Mouse (Mus musculus) lung, embryonic 16.5 days (tissue): ENCODE measurements around the gene Syce3. TPM values are rescaled to one million over a fixed set of nuclear protein-coding genes. Genes with fewer than 3 reads are reported as not detected.
A peak's percentile ranks its signal among the peaks of the same experiment; 100 is the strongest.

ENCODE experiments used
- ATAC-seq: fragments of 200-750 bp; cut with Nextera tagmentation; 2 replicates; pipeline ENCODE4 v1.8.0; 2017; ENCODE audit warnings: low read depth, mild to moderate bottlenecking, moderate library complexity
- H3K27ac ChIP-seq: fragments of 300-500 bp; sonication (generic); 2 replicates; pipeline ENCODE4 v1.5.1; 2014; ENCODE audit warnings: mild to moderate bottlenecking, control low read depth, low read length
- H3K27me3 ChIP-seq: fragments of 300-500 bp; sonication (generic); 2 replicates; pipeline ENCODE4 v1.6.1; 2014; ENCODE audit warnings: low read depth, low read length, mixed read lengths; ENCODE audit not compliant: control insufficient read depth, insufficient read depth
- H3K36me3 ChIP-seq: fragments of 300-500 bp; sonication (generic); 2 replicates; pipeline ENCODE4 v1.6.1; 2014; ENCODE audit warnings: low read length; ENCODE audit not compliant: control insufficient read depth, insufficient read depth
- H3K4me1 ChIP-seq: fragments of 300-500 bp; sonication (generic); replicated peaks from 2 replicates; pipeline ENCODE4 v1.6.1; 2014; ENCODE audit warnings: low read length, mixed read lengths; ENCODE audit not compliant: control insufficient read depth, insufficient read depth
- H3K4me2 ChIP-seq: fragments of 300-500 bp; sonication (generic); 2 replicates; pipeline ENCODE4 v1.6.1; 2014; ENCODE audit warnings: low read depth, low read length, control low read depth
- H3K4me3 ChIP-seq: fragments of 300-500 bp; sonication (generic); 2 replicates; pipeline ENCODE4 v1.5.1; 2014; ENCODE audit warnings: mild to moderate bottlenecking, low read length, control low read depth
- H3K9ac ChIP-seq: fragments of 300-500 bp; sonication (generic); 2 replicates; pipeline ENCODE4 v1.6.1; 2014; ENCODE audit warnings: low read length, control low read depth
- H3K9me3 ChIP-seq: fragments of 300-500 bp; sonication (generic); 2 replicates; pipeline ENCODE4 v1.6.1; 2016; ENCODE audit warnings: low read length; ENCODE audit not compliant: control insufficient read depth
- WGBS: fragments of 180-500 bp; shearing (Covaris S2); extraction: QIAGEN DNeasy Blood & Tissue Kit; methylation state at CpG from one replicate; pipeline ENCODE4 v1.1.7; 2014; 5-methylcytosine and 5-hydroxymethylcytosine counted together
- polyA plus RNA-seq: library from polyadenylated mRNA; unstranded; fragments of >200 nt; fragmentation: Nextera tagmentation; extraction: Ambion mirVana; gene quantifications from 2 replicates; pipeline ENCODE4 v1.2.1, GENCODE M21; 2015

The Syce3 gene
- polyA plus RNA-seq, 1 experiment from 2014 or later, result not detected

DNA sequence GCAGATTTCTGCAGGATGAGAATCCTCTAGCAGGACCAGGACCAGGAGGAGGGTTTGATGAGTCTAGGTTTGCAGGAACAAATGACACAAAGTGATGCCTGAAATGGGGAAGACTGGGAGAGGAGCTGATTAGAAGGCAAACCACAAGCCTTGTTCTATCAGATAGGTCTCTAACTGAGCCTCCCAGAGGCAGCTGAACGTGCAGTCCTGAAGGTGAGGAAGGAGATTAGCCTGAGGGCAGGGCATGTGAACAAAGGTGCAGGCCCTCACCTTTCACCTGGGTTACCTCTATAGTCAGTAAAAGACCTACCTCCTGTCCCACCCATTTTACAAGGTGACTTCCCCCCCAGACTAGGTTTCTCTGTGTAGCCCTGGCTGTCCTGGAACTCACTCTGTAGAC is 10.6 kb downstream of the Syce3 start:
- H3K9me3 ChIP-seq, result no peaks in the 10 kb centered on the region
- H3K4me3 ChIP-seq, result no peak overlapping the region
- H3K4me2 ChIP-seq, result no peak overlapping the region
- H3K4me1 ChIP-seq, result no peaks in the 10 kb centered on the region
- 47% methylated on average over 1 of the region's 1 CpGs for WGBS
- H3K36me3 ChIP-seq, result no peaks in the 10 kb centered on the region
- ATAC-seq, result no peak
- H3K27me3 ChIP-seq, result no peaks in the 10 kb centered on the region
- H3K9ac ChIP-seq, result no peak overlapping the region
- no peak overlapping the region for H3K27ac ChIP-seq

DNA sequence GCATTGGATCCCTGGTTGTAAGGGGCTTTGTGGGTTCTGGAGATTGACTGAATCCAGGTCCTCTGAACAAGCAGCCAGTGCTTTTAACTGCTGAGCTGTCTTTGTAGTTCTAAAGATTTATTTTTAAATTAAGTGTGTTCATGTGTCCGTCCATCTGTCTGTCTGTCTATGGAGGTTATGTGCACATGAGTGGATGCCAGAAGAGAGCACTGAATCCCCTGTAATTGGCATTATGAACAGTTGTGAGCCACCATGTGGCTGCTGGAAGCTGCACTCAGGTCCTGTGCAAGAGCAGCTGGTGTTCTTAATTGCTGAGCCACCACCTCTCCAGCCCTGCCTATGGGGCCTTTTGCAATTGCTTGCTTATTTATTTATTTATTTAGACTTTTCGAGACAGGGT is 12.2 kb downstream of the Syce3 start:
- Histone ChIP-seq H3K27me3 (no peaks in the 10 kb centered on the region), H3K4me3 (no peak overlapping the region), H3K9ac (no peak overlapping the region), H3K36me3 (no peaks in the 10 kb centered on the region), H3K9me3 (no peaks in the 10 kb centered on the region), H3K27ac (no peak overlapping the region), H3K4me1 (no peaks in the 10 kb centered on the region), H3K4me2 (no peak overlapping the region)
- no peak for ATAC-seq
- 74% methylated on average over 2 of the region's 2 CpGs for WGBS

DNA sequence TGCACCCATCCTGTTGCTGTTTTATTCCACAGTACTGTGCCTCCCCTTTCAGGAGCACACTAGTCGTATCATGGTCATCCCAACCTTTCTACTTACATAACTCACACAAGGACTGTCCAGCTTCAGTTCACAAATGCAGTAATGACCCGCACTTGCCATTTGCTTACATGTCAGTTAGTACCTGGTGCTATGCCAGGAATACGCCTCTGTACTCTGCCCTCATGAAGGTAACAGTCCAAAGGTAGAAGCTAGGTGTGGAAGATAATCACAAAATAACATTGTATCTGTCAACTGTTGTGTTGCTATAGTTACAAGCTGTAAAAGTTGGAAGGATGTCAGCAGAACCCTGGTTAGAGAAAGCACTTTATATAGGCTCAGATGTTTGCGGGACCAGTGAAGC is 13.4 kb downstream of the Syce3 start:
- no peaks in the 10 kb centered on the region for H3K27me3 ChIP-seq
- ATAC-seq, result no peak
- H3K4me1 ChIP-seq, result no peaks in the 10 kb centered on the region
- H3K9ac ChIP-seq, result no peak overlapping the region
- H3K4me2 ChIP-seq, result no peak overlapping the region
- no peak overlapping the region for H3K27ac ChIP-seq
- 75% methylated on average over 4 of the region's 4 CpGs for WGBS
- H3K9me3 ChIP-seq, result no peaks in the 10 kb centered on the region
- no peak overlapping the region for H3K4me3 ChIP-seq
- no peaks in the 10 kb centered on the region for H3K36me3 ChIP-seq

DNA sequence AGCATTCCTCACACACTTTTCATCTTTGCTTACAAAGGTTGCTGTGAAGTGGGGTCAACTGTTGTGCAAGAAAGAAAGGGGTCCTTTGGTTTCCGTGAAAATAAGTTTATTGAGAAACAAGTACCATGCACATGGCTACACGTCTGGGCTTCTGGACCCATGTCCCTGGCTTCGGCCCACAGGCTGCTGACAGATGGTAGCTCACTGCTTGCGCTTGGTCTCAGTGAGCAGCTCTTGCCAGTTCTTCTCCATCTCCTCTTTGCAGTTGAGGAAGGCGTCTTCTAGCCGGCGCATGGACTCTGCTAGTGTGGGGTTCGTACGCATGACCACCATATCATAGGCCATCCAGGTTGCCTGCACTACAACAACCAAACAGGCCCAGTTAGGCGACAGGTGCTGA is 20.2 kb downstream of the Syce3 start:
- H3K4me1 ChIP-seq, result no peaks in the 10 kb centered on the region
- no peaks in the 10 kb centered on the region for H3K9me3 ChIP-seq
- H3K27ac ChIP-seq, result no peak overlapping the region
- 84% methylated on average over 10 of the region's 10 CpGs for WGBS
- H3K4me3 ChIP-seq, result no peak overlapping the region
- ATAC-seq, result no peak
- no peaks in the 10 kb centered on the region for H3K36me3 ChIP-seq
- H3K27me3 ChIP-seq, result no peaks in the 10 kb centered on the region
- H3K9ac ChIP-seq, result no peak overlapping the region
- H3K4me2 ChIP-seq, result no peak overlapping the region

DNA sequence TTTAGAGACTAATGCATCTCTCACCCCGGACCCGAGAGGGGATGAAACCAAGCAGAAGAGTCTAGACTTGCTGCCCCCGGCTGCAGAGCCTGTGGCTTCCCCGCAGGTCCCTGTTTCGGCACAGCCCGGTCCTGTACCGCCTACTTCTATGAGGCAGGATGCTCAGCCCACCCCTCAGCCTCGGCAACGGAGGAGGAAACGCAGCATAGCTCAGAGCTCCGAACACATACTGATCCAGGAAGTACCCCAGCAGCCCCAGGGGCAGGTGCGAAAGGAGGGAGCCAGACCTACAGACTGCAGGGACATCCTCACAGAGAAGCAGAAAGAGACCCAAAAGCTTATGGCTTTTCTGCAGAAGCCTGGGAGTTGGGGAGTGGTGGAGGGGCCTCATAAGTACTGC is 23.2 kb downstream of the Syce3 start:
- no peak for ATAC-seq
- H3K4me3 ChIP-seq, result no peak overlapping the region
- no peaks in the 10 kb centered on the region for H3K36me3 ChIP-seq
- H3K4me1 ChIP-seq, result no peaks in the 10 kb centered on the region
- H3K9ac ChIP-seq, result no peak overlapping the region
- H3K4me2 ChIP-seq, result no peak overlapping the region
- no peaks in the 10 kb centered on the region for H3K9me3 ChIP-seq
- no peak overlapping the region for H3K27ac ChIP-seq
- no peaks in the 10 kb centered on the region; the same call in 1 of the 2 replicates for H3K27me3 ChIP-seq
- WGBS, result 35% methylated on average over 12 of the region's 12 CpGs

DNA sequence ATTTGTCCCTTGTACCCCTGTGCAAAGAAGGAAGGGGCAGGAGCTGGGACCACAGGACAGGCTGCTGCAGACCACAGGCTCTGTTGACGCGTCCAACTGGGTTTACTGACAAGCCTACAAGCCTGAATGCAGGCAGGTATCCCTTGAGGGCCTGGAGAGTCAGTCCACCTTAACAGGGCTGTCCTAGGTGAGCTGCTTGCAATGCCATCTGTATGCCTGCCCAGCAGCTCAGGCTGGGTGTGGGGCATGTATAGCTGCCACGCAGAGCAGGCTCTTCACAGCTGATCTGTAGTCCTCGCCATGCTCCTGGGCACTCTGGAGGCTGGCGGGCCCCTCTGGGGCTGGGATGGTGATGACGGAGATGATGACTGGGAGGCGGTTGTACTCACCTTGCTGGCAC is 25.7 kb downstream of the Syce3 start, which contains the start of gene Klhdc7b:
TSS of gene Klhdc7b (plus strand) at position 301 of the 400 bp plus-strand sequence.
- no peak for ATAC-seq
- 82% methylated on average over 7 of the region's 7 CpGs for WGBS

DNA sequence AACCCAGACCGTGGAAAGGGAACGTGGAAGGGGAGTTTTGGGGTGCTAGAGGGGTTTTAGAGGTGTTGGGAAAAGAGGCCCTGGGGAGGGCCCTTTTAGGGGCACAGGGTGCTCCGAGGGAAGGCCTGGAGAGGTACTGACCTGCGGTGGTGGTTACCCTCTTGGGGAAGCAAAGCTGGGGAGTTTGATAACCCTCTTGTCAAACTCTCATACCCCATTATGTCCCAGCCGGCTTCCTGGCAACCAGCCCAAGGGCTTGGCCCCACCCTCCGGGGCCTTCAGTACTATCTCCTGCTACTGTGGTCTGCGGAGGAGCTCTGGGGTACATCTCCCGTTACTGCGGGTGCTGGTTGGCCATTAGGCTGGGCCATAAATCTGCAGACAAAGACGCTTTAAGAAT is 30.9 kb downstream of the Syce3 start:
- Histone ChIP-seq H3K4me3 (peak overlapping the region; percentile 47), H3K27ac (no peak overlapping the region), H3K4me1 (peaks cover 15% of the 10 kb centered on the region), H3K27me3 (peaks cover 41% of the 10 kb centered on the region), H3K4me2 (peak overlapping the region; percentile 72), H3K9me3 (no peaks in the 10 kb centered on the region), H3K36me3 (no peaks in the 10 kb centered on the region), H3K9ac (peak overlapping the region; percentile 53)
- 0 out of 2 replicates have a peak, but pooled peaks have one; percentile 21 for ATAC-seq
- 13% methylated on average over 10 of the region's 10 CpGs for WGBS

More for the DNA sequence above, 25.7 kb downstream of the Syce3 start, which contains the start of gene Klhdc7b:
- no peaks in the 10 kb centered on the region; the same call in 1 of the 2 replicates for H3K4me1 ChIP-seq
- H3K27ac ChIP-seq, result no peak within 1 kb of the TSS
- H3K9ac ChIP-seq, result no peak within 1 kb of the TSS
- H3K27me3 ChIP-seq, result peaks cover 4% of the 10 kb centered on the region
- no peak within 1 kb of the TSS for H3K4me3 ChIP-seq
- no peak within 1 kb of the TSS for H3K4me2 ChIP-seq
- no peaks in the 10 kb centered on the region for H3K36me3 ChIP-seq
- H3K9me3 ChIP-seq, result no peaks in the 10 kb centered on the region

DNA sequence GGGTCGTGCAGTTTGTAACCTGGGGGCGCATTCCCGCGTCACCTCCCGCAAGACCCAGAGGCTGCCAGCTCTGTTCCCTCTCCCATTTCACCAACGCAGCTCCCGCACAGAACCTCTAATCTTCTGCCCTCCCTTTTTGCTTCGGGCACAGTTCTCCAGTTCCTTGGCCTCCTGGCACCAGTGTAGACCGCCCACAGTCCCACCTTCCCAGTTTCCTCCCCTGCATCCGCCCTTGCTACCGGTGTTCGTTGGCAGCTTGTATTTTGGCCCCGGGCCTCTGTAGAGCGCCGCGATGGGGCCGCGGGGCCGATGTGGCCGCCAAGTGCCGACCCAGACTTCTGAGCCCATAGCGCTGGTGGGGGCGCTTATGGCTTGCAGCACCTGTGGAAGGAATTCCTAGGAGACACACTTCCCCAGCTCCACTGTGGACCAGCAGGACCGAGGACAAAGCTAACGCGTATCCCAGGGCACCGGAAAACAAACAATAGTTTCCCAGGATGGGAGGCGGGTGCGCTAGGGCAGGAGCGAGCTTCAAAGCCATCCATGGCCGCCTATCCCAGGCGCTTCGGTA is 31.4 kb downstream of the Syce3 start, which contains the start of gene Odf3b:
TSS of gene Odf3b (minus strand) at position 452 of the 571 bp plus-strand sequence.
- H3K4me1 ChIP-seq, result peaks cover 19% of the 10 kb centered on the region
- H3K9me3 ChIP-seq, result no peaks in the 10 kb centered on the region
- WGBS, result 1% methylated on average over 33 of the region's 33 CpGs
- H3K9ac ChIP-seq, result peak within 1 kb of the TSS; percentile 53
- no peak within 1 kb of the TSS for H3K27ac ChIP-seq
- H3K36me3 ChIP-seq, result no peaks in the 10 kb centered on the region
- H3K27me3 ChIP-seq, result peaks cover 41% of the 10 kb centered on the region
- no peak for ATAC-seq
- peak within 1 kb of the TSS; percentile 47 for H3K4me3 ChIP-seq
- H3K4me2 ChIP-seq, result peak within 1 kb of the TSS; percentile 72

DNA sequence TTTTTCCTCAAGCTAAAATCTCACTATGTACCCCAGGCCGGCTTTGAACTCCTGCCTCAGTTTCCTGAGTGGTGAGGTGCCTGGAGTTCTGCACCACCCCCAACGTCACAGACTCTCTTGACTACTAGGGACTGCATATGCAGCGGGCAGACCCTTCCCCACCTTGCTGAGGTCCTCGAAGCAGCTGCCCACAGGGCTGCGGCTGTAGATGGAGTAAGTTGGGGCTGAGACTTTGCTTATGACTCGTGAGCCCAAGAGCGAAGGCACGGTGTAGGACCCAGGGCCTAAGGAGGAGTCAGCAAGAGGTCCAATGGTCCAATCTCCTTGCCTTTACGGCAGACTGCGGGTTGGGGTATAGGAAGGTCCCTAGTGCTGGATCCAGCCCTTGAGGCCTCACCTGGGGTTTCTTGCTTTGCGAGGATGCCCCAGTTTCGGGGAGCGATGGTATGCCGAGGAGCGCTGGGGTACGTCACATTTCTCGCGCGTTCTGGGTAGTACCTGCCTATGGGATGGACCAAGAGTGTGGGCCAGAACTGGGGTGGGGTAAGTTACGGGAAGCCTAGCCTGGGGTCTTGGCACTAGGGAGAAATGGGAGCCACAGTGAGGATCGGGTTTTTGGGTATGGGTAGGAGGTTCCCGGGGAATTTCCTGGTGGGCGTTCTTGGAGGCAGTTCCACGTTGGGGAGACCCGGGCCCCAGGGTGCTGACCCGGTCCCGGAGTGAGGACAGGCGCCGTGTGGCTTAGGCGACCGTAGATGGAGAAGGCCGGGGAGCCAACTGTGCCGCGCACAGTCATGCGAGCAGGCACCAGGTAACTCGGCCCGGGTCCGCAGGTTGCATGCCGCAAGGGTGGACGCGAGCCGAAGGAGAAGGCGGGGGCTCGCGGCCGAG is 32.1 kb downstream of the Syce3 start:
- Histone ChIP-seq H3K27me3 (peaks cover 41% of the 10 kb centered on the region), H3K4me1 (peaks cover 20% of the 10 kb centered on the region)
- 10% methylated on average over 46 of the region's 46 CpGs for WGBS

More for the DNA sequence above, 32.1 kb downstream of the Syce3 start:
- Histone ChIP-seq H3K9me3 (no peaks in the 10 kb centered on the region), H3K4me3 (peak overlapping the region; percentile 47), H3K36me3 (no peaks in the 10 kb centered on the region), H3K9ac (peak overlapping the region; percentile 53), H3K4me2 (peak overlapping the region; percentile 72), H3K27ac (no peak overlapping the region)
- no peak for ATAC-seq
